Mouse (Mus musculus) ES-E14 (cell line): ENCODE results near the gene Sp140.
"Not testable (repeated sequence)": the region's sequence is repeated elsewhere in the genome, so short reads cannot be mapped to it uniquely, and the experiment has no call there.

Experiments used
- CHD2 ChIP-seq: IDR thresholded peaks from 2 replicates; pipeline ENCODE4 v1.6.1; 2014; ENCODE audit warnings: mild to moderate bottlenecking, low read depth, low read length, inconsistent platforms
- MAFK ChIP-seq: IDR thresholded peaks from 2 replicates; pipeline ENCODE4 v1.6.1; 2014; ENCODE audit warnings: mild to moderate bottlenecking, low read depth, low read length, inconsistent platforms; ENCODE audit not compliant: insufficient read depth
- ZNF384 ChIP-seq: IDR thresholded peaks from 2 replicates; pipeline ENCODE4 v1.6.1; 2012; ENCODE audit warnings: low read depth, low read length, inconsistent platforms

GRCm38 (mm10) chr1:85581518-85581917, 18.7 kb upstream of the Sp140 start:
- TF ChIP-seq MAFK, ZNF384, CHD2: not testable (repeated sequence)
